Mouse (Mus musculus) G1E (cell line): Measurements from ENCODE around the gene Adm.

Experiments
- CTCF ChIP-seq: IDR thresholded peaks from 2 replicates; pipeline ENCODE4 v1.5.1; 2012; ENCODE audit warnings: low read depth, low read length, inconsistent platforms, mixed read lengths
- GATA1 ChIP-seq: IDR thresholded peaks from 2 replicates; pipeline ENCODE4 v1.6.1; 2012; ENCODE audit warnings: borderline replicate concordance, low read length, inconsistent platforms, mixed read lengths
- POLR2AphosphoS5 ChIP-seq: IDR thresholded peaks from 2 replicates; pipeline ENCODE4 v1.6.1; 2012; ENCODE audit warnings: low read depth, low read length, inconsistent platforms; ENCODE audit not compliant: insufficient replicate concordance

DNA sequence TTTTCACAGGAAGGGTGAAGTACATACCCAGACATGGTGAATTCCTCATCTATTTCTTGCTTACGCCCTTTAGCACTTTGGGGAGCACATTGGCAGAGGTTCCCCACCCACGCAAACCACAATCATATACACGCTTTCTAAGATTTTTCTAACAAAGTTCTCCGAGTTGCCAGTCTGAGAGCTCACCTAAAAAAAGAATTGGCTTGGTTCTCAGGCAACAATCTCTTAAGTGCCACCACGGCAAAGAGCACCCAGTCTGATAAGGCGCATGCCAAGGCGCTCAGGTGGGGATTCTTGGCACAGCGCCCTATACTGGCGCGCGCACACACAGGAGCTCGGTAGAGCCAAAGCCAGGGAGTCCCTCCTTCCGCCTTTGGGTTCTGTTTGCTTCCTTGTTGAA lies 2.5 kb upstream of the Adm start:
- TF ChIP-seq CTCF (no peak), GATA1 (no peak), POLR2AphosphoS5 (no peak)
